Mouse (Mus musculus) liver, embryonic 14.5 days (tissue): Measurements from ENCODE around the gene Spata31d1b. TPM values are rescaled to one million over a fixed set of nuclear protein-coding genes. Genes with fewer than 3 reads are reported as not detected.
"Not testable (repeated sequence)": the region's sequence is repeated elsewhere in the genome, so short reads cannot be mapped to it uniquely, and the experiment has no call there.

Source experiments
- ATAC-seq: fragments of 200-750 bp; cut with Nextera tagmentation; 2 replicates; pipeline ENCODE4 v1.8.0; 2017; ENCODE audit warnings: moderate number of reproducible peaks, mild to moderate bottlenecking, moderate library complexity; ENCODE audit not compliant: insufficient read depth
- DNase-seq, 3 experiments: peaks; one replicate each; pipeline ENCODE4 v3.0.0-alpha.2; 2012 to 2013; ENCODE audit warnings: low read depth in 3 of 3, low spot score in 3 of 3
- H3K27ac ChIP-seq: fragments of 300-500 bp; sonication (generic); 2 replicates; pipeline ENCODE4 v1.5.1; 2014; ENCODE audit warnings: moderate library complexity, mild to moderate bottlenecking, control low read depth, inconsistent platforms
- H3K27me3 ChIP-seq: fragments of 300-500 bp; sonication (generic); 2 replicates; pipeline ENCODE4 v1.6.1; 2014; ENCODE audit warnings: mild to moderate bottlenecking, low read length, moderate library complexity; ENCODE audit not compliant: control insufficient read depth, insufficient read depth
- H3K36me3 ChIP-seq: fragments of 300-500 bp; sonication (generic); replicated peaks from 2 replicates; pipeline ENCODE4 v1.6.1; 2014; ENCODE audit warnings: low read depth; ENCODE audit not compliant: control insufficient read depth, insufficient read depth
- H3K4me1 ChIP-seq, 2 experiments: fragments of 200-500 bp in 1 of 2; fragments of 300-500 bp in 1 of 2; sonication (generic) in 1 of 2; replicated peaks; 2 replicates each; pipeline ENCODE4 v1.6.1; 2012 to 2014; ENCODE audit warnings: antibody characterized with exemption in 1 of 2, inconsistent platforms in 1 of 2, low read length in 1 of 2; ENCODE audit not compliant: control insufficient read depth in 2 of 2, insufficient read depth in 2 of 2
- H3K4me2 ChIP-seq: fragments of 300-500 bp; sonication (generic); 2 replicates; pipeline ENCODE4 v1.6.1; 2014; ENCODE audit warnings: low read depth, mild to moderate bottlenecking, control low read depth, moderate library complexity
- H3K4me3 ChIP-seq, 2 experiments: fragments of 200-500 bp in 1 of 2; fragments of 300-500 bp in 1 of 2; sonication (generic) in 1 of 2; 2 replicates each; pipeline ENCODE4 v1.5.1; 2012 to 2014; ENCODE audit warnings: low read depth in 2 of 2, low read length in 2 of 2, mild to moderate bottlenecking in 2 of 2, control low read depth in 1 of 2, inconsistent platforms in 1 of 2, moderate library complexity in 1 of 2; ENCODE audit not compliant: insufficient read depth in 1 of 2
- H3K9ac ChIP-seq: fragments of 300-500 bp; sonication (generic); replicated peaks from 2 replicates; pipeline ENCODE4 v1.6.1; 2014; ENCODE audit warnings: mild to moderate bottlenecking, control low read depth, moderate library complexity
- H3K9me3 ChIP-seq: fragments of 300-500 bp; sonication (generic); 2 replicates; pipeline ENCODE4 v1.6.1; 2016; ENCODE audit warnings: low read length, mixed read lengths; ENCODE audit not compliant: control insufficient read depth
- CTCF ChIP-seq: IDR thresholded peaks from 2 replicates; pipeline ENCODE4 v1.5.1; 2016; ENCODE audit warnings: antibody characterized with exemption, low read depth, control low read depth
- EP300 ChIP-seq: IDR thresholded peaks from 2 replicates; pipeline ENCODE4 v1.6.1; 2016; ENCODE audit warnings: antibody characterized with exemption, low read depth
- WGBS: fragments of 180-500 bp; shearing (Covaris S2); extraction: QIAGEN DNeasy Blood & Tissue Kit; methylation state at CpG from one replicate; pipeline ENCODE4 v1.1.7; 2014; ENCODE audit not compliant: insufficient replicate concordance; 5-methylcytosine and 5-hydroxymethylcytosine counted together
- polyA plus RNA-seq, 2 experiments: library from polyadenylated mRNA; depleted of rRNA in 1 of 2; stranded (reverse) in 1 of 2; unstranded in 1 of 2; fragments of >200 nt; fragmentation: Nextera tagmentation in 1 of 2; extraction: Ambion mirVana in 1 of 2; gene quantifications; 2 replicates each; pipeline versions ENCODE4 v1.2.1 to v1.2.3; 2012 to 2014

Gene Spata31d1b
- polyA plus RNA-seq, 2 experiments = not detected

DNA sequence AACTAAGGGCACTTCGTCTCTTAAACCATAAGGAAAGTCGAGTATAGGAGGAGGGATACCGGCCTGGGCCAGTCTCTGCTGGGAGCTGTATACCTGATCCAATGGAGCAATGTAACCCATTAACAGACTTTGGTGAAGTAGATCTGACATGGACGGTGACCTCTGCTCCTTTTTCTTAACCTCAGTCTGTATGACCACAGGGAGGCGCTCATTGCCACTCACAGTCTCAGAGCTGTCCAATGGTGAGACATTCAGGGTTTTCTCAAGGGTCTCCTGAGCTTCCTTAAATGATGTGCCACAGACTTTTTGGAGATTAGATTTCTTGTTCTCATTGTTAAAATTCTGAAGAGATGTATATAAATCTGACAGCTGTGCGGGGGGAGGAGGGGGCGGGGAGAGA lies 21.5 kb upstream of the Spata31d1b start:
- Histone ChIP-seq H3K27ac (no peak overlapping the region), H3K4me3 (no peak overlapping the region), H3K9ac (no peak overlapping the region), H3K4me2 (no peak overlapping the region), H3K9me3 (no peaks in the 10 kb centered on the region), H3K27me3 (no peaks in the 10 kb centered on the region; the same call in 1 of the 2 replicates), H3K4me1 (0 out of 4 replicates have a peak, but pooled peaks cover 0 to 2% of the 10 kb centered on the region in 2 experiments), H3K36me3 (no peaks in the 10 kb centered on the region)
- ATAC-seq (no peak), DNase-seq (no peak)
- TF ChIP-seq EP300 (no peak), CTCF (no peak)
- WGBS = 77% methylated on average over 7 of the region's 7 CpGs

DNA sequence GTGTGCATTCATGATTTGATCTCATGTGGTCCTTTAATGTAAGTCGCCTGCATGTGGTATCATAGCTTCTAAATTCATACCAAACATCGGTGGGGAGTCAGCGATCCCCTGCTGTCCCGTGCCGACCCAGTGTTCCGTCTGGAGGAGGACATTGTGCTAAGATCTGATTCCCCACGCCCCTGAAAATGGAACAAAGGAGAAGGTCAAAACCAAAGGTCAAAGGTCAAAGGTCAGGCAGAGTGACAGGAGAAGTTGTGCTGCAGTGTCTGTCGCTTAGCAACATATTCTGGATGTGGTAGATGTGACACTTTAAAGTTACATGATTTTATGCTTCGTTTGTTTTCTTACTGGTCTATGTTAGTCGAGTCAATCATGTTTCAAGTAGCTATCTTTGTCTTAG lies 20.6 kb upstream of the Spata31d1b start:
- Histone ChIP-seq H3K4me3 (no peak overlapping the region), H3K27me3 (no peaks in the 10 kb centered on the region; the same call in 1 of the 2 replicates), H3K9me3 (no peaks in the 10 kb centered on the region), H3K36me3 (no peaks in the 10 kb centered on the region), H3K4me2 (no peak overlapping the region), H3K27ac (no peak overlapping the region), H3K4me1 (0 out of 4 replicates have a peak, but pooled peaks cover 0 to 2% of the 10 kb centered on the region in 2 experiments), H3K9ac (no peak overlapping the region)
- ATAC-seq (no peak), DNase-seq (no peak)
- WGBS = 67% methylated on average over 10 of the region's 10 CpGs
- TF ChIP-seq CTCF (no peak), EP300 (no peak)

- Histone ChIP-seq H3K4me3 (no peak within 1 kb of the TSS), H3K27me3 (no peaks in the 10 kb centered on the region; the same call in 1 of the 2 replicates), H3K36me3 (no peaks in the 10 kb centered on the region), H3K27ac (no peak within 1 kb of the TSS), H3K4me1 (0 out of 4 replicates have a peak, but pooled peaks cover 0 to 2% of the 10 kb centered on the region in 2 experiments), H3K9me3 (no peaks in the 10 kb centered on the region), H3K4me2 (no peak within 1 kb of the TSS), H3K9ac (no peak within 1 kb of the TSS)
- TF ChIP-seq CTCF = no peak
- TF ChIP-seq EP300 = no peak
- ATAC-seq (no peak), DNase-seq (no peak)
- 61% methylated on average over 3 of the region's 3 CpGs for WGBS
Measured at GRCm38 (mm10) chr13:59694008-59694407, 18.1 kb upstream of the Spata31d1b start, which contains the start of gene 4921517D22Rik. TSS of gene 4921517D22Rik (minus strand) at chr13:59694108.

GRCm38 (mm10) chr13:59695781-59696180 lies 16.3 kb upstream of the Spata31d1b start:
- 78% methylated on average over 7 of the region's 7 CpGs for WGBS
- DNase-seq (no peak), ATAC-seq (no peak)
- H3K9ac ChIP-seq = no peak overlapping the region
- no peaks in the 10 kb centered on the region for H3K4me1 ChIP-seq
- H3K9me3 ChIP-seq = no peaks in the 10 kb centered on the region
- TF ChIP-seq EP300 (no peak), CTCF (no peak)
- no peak overlapping the region for H3K27ac ChIP-seq
- no peak overlapping the region for H3K4me3 ChIP-seq
- no peaks in the 10 kb centered on the region for H3K36me3 ChIP-seq
- H3K27me3 ChIP-seq = no peaks in the 10 kb centered on the region
- no peak overlapping the region for H3K4me2 ChIP-seq

DNA sequence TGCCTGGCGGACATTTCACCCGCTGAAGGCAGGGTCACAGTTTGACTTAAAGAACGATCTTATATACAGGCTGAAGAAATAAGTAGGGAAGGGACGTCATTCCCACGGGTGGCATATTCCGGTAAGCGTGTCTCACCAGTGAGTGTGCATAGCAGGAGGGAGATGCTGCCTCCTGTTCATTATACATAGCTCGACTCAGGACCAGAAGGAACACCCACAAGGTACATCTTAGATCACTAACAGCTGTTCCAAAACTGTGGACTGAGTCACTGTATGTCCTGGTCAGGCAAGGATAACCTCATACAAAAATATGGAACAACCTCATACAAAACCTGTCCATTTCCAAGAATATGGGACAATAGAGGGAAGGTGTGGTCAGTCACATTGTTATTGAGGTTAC lies 13.0 kb upstream of the Spata31d1b start:
- Histone ChIP-seq H3K27me3 (peaks cover 10% of the 10 kb centered on the region; the same call in 1 of the 2 replicates), H3K4me3 (no peak overlapping the region), H3K27ac (no peak overlapping the region), H3K9me3 (no peaks in the 10 kb centered on the region), H3K36me3 (no peaks in the 10 kb centered on the region), H3K4me1 (peaks cover 0 to under 1% of the 10 kb centered on the region in 2 experiments; a peak in 1 of 4 replicates), H3K9ac (no peak overlapping the region), H3K4me2 (no peak overlapping the region)
- WGBS = 76% methylated on average over 8 of the region's 8 CpGs
- ATAC-seq = no peak
- TF ChIP-seq EP300 (no peak), CTCF (no peak)
- DNase-seq = no peak

GRCm38 (mm10) chr13:59700137-59700536 lies 11.9 kb upstream of the Spata31d1b start:
- H3K27me3 ChIP-seq = peaks cover 16% of the 10 kb centered on the region
- H3K9me3 ChIP-seq, H3K4me1 ChIP-seq, ATAC-seq, H3K27ac ChIP-seq, DNase-seq, H3K4me3 ChIP-seq, H3K36me3 ChIP-seq, H3K9ac ChIP-seq, H3K4me2 ChIP-seq: not testable (repeated sequence)
- WGBS = 48% methylated on average over 1 of the region's 1 CpGs
